Mouse (Mus musculus): Measurements from ENCODE around the gene Smlr1.

The Smlr1 gene

GRCm38 (mm10) chr10:25535891-25536331 is at the start of gene Smlr1:
Gene Smlr1, minus strand, starts transcription at chr10:25536267.
- DNase-seq (ENCODE audit: low read depth, low spot score): no peak

- no peak for DNase-seq (ENCODE audit: low read depth, low spot score)
These were observed 48.8 kb upstream of the Smlr1 start for GRCm38 (mm10) chr10:25584899-25585298.

DNA sequence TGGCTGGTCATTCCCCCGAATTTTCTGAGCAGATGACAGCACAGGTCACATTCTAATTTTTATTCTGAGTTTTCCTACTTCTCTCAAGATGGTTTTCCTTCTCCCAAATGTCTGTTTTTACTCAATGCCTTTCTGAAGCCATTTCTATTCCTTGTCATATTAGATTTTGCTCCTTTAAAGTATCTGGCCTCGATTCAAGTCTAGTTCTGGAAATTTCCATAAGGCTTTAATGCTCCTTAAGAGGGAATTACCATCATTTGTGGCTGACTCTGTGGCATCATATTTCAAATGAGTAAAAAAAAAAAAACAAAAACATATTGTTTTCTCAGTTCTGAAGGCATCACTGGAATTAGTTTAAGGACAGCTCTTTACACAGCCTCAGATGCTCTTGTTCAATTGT is 44.0 kb upstream of the Smlr1 start:
- no peak for DNase-seq (ENCODE audit: low read depth, low spot score)

DNA sequence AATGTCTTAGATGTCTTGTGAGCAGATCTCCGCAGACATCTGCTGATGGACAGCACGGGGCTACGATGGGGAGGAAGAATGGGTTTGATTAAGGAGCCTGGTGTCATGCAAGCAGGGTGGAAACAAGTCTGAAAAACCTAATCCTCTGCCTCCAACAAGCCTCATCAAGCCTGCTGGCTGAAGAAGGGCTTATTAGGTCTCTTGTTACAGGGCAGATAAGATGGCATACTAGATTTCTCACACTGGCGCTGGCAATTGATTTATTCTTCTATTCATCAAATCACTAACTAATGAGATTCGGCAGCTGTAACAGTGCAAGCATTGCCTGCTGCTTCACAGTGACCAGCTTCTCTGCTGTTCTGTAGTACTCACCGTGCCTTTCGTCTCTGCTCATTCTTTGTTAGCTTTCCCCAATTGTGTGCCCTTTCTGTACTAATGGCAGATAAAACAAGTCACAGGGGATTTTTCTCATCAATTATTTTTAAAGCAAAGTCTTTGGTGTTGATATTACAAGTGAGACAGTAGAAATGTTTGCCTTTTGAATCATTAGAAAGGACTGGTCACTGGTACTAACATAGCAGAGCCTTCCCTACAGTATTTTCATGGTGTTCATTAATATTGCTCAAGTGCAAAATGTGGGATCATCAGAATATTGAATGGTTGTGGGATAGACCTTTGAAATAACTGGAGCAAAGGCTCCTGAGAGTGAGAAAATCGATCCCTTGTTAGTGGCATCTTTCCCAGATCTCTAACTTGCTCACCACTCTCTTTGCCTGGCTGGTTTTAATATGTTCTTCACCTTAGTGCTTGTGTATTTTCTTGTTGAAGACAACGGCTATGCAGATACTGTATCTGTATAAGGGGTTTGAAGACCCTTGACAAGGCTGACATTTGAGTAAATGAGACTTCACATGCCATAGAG is 35.5 kb upstream of the Smlr1 start:
- no peak for DNase-seq (ENCODE audit: low read depth, low spot score)

- DNase-seq (ENCODE audit: low read depth, low spot score): no peak
These were observed 16.9 kb upstream of the Smlr1 start for GRCm38 (mm10) chr10:25552936-25553335.

- no peak for DNase-seq (ENCODE audit: low read depth, low spot score)
These were observed 5.0 kb upstream of the Smlr1 start for GRCm38 (mm10) chr10:25541097-25541496.

- no peak for DNase-seq (ENCODE audit: low read depth, low spot score)
These were observed 3.7 kb upstream of the Smlr1 start for GRCm38 (mm10) chr10:25539771-25540168.

GRCm38 (mm10) chr10:25539146-25539770 is 3.2 kb upstream of the Smlr1 start:
- no peak for DNase-seq (ENCODE audit: low read depth, low spot score)

DNA sequence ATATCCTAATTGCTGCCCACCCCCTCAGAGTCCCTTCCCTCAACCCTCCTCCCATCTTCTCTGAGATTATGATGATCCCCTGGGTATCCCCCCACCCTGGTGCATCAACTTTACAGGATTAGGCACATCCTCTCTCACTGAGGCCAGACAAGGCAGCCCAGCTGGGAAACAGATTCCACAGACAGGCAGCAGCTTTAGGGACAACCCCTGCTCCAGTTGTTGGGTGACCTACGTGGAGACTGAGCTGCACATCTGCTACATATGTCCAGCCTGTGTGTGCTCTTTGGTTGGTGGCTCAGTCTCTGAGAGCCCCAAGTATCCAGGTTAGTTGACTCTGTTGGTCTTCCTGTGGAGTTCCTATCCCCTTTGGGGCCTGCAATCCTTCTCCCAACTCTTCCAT is 2.7 kb upstream of the Smlr1 start:
- DNase-seq (ENCODE audit: low read depth, low spot score): no peak

DNA sequence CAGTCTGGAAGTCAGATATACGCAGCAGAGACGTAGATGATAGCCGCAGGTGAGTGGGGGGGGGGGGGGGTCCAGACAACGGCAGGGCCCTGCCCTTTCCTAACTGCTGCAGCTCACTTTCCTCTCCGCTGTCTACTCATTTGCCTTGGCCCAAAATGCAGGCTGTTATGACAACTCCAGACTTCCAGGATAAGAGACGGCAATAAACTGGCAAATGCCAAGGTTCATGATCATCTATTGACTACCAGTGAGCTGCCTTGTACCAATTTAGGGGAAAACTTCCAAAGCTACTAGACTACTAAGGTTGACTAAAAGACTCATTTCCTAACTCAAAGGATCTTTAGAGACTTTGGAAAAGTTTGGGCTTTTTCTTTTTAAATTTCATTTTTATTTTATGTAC is 554 bp upstream of the Smlr1 start:
- no peak for DNase-seq (ENCODE audit: low read depth, low spot score)

DNA sequence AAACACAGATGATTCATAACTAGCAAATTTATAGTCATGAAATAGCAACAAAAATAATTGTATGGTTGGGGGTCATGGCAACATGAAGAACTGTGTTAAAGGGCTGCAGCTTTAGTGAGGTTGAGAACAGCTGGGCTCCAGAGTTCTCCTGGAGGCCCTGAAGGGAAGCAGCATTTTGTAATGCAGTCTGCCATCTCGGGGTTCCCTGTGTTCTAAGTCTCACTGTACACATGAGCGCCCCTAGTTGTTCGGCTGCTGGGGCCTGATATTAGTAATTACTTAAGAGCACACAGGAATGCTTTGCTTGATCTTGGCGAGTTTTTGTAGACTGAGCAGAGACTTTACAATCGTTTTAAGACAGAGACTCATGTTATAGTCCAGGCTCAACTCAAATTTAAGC is 1.6 kb downstream of the Smlr1 start:
- no peak for DNase-seq (ENCODE audit: low read depth, low spot score)

- DNase-seq (ENCODE audit: low read depth, low spot score): no peak
These were observed 2.4 kb downstream of the Smlr1 start for GRCm38 (mm10) chr10:25533513-25534246.

GRCm38 (mm10) chr10:25533105-25533504 is 3.0 kb downstream of the Smlr1 start:
- no peak for DNase-seq (ENCODE audit: low read depth, low spot score)

- no peak for DNase-seq (ENCODE audit: low read depth, low spot score)
These were observed 4.7 kb downstream of the Smlr1 start for GRCm38 (mm10) chr10:25531335-25531734.

- no peak for DNase-seq (ENCODE audit: low read depth, low spot score)
These were observed 8.9 kb downstream of the Smlr1 start for GRCm38 (mm10) chr10:25527126-25527525.

DNA sequence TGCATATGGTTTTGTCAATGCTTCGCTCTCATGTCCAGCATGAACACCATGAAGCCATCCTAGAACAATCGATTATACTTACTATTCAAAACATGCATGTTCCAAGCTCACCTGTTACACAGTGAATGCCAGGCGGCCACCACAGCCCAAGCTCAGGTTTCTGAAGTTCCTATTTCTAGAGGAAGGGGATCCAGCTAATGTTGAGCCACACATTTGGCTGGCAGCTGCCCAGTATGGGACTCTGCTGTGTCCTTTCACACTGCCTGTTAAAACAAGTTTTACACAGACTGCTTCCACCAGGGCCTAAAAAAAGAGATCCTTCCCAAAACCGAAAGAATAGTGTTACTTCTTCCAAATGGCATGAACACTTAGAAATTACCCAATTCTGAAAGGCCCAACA is 9.4 kb downstream of the Smlr1 start:
- DNase-seq (ENCODE audit: low read depth, low spot score): no peak

GRCm38 (mm10) chr10:25526156-25526555 is 9.9 kb downstream of the Smlr1 start:
- DNase-seq (ENCODE audit: low read depth, low spot score): no peak

GRCm38 (mm10) chr10:25523727-25524126 is 12.3 kb downstream of the Smlr1 start:
- no peak for DNase-seq (ENCODE audit: low read depth, low spot score)

GRCm38 (mm10) chr10:25520428-25520827 is 15.6 kb downstream of the Smlr1 start:
- DNase-seq (ENCODE audit: low read depth, low spot score): no peak

GRCm38 (mm10) chr10:25519954-25520353 is 16.1 kb downstream of the Smlr1 start:
- DNase-seq (ENCODE audit: low read depth, low spot score): no peak

GRCm38 (mm10) chr10:25513821-25514220 is 22.2 kb downstream of the Smlr1 start:
- no peak for DNase-seq (ENCODE audit: low read depth, low spot score)

- DNase-seq (ENCODE audit: low read depth, low spot score): no peak
These were observed 32.8 kb downstream of the Smlr1 start for GRCm38 (mm10) chr10:25503250-25503649.

Measured in c-Kit-negative CD71-positive TER-119-positive erythroid progenitor cells, embryonic 14.5 days (primary cell).